Mouse (Mus musculus) forebrain, postnatal 0 days (tissue): Measurements from ENCODE around the gene Gm4881. TPM values are rescaled to one million over a fixed set of nuclear protein-coding genes. Genes with fewer than 3 reads are reported as not detected.

Source experiments
- ATAC-seq: fragments of 200-750 bp; cut with Nextera tagmentation; 2 replicates; pipeline ENCODE4 v1.8.0; 2017; ENCODE audit warnings: mild to moderate bottlenecking, moderate library complexity
- DNase-seq: peaks from one replicate; pipeline ENCODE4 v3.0.0-alpha.2; 2015
- H3K27ac ChIP-seq: fragments of 300-500 bp; sonication (generic); 2 replicates; pipeline ENCODE4 v1.5.1; 2014; ENCODE audit warnings: low read depth, mild to moderate bottlenecking, antibody characterized with exemption, low read length, moderate library complexity, mixed read lengths
- H3K27me3 ChIP-seq: fragments of 300-500 bp; sonication (generic); 2 replicates; pipeline ENCODE4 v1.6.1; 2014; ENCODE audit warnings: mild to moderate bottlenecking, low read length, mixed read lengths; ENCODE audit not compliant: insufficient read depth
- H3K36me3 ChIP-seq: fragments of 300-500 bp; sonication (generic); 2 replicates; pipeline ENCODE4 v1.6.1; 2014; ENCODE audit warnings: mild to moderate bottlenecking, moderate library complexity; ENCODE audit not compliant: insufficient read depth
- H3K4me1 ChIP-seq: fragments of 300-500 bp; sonication (generic); 2 replicates; pipeline ENCODE4 v1.6.1; 2014; ENCODE audit warnings: antibody characterized with exemption; ENCODE audit not compliant: insufficient read depth
- H3K4me2 ChIP-seq: fragments of 300-500 bp; sonication (generic); 2 replicates; pipeline ENCODE4 v1.6.1; 2014; ENCODE audit warnings: low read depth, mild to moderate bottlenecking, moderate library complexity
- H3K4me3 ChIP-seq: fragments of 300-500 bp; sonication (generic); 2 replicates; pipeline ENCODE4 v1.5.1; 2014; ENCODE audit warnings: low read depth, low read length, mixed read lengths
- H3K9ac ChIP-seq: fragments of 300-500 bp; sonication (generic); 2 replicates; pipeline ENCODE4 v1.6.1; 2014; ENCODE audit warnings: mild to moderate bottlenecking
- H3K9me3 ChIP-seq: fragments of 300-500 bp; sonication (generic); 2 replicates; pipeline ENCODE4 v1.6.1; 2016; ENCODE audit warnings: low read length
- CTCF ChIP-seq: sonication (generic); IDR thresholded peaks from 2 replicates; pipeline ENCODE4 v1.5.1; 2016; ENCODE audit warnings: antibody characterized with exemption, control low read depth, low read depth
- WGBS: fragments of 180-500 bp; shearing (Covaris S2); extraction: QIAGEN DNeasy Blood & Tissue Kit; methylation state at CpG from one replicate; pipeline ENCODE4 v1.1.7; 2014; 5-methylcytosine and 5-hydroxymethylcytosine counted together
- polyA plus RNA-seq: library from polyadenylated mRNA; unstranded; fragments of >200 nt; fragmentation: Nextera tagmentation; extraction: Ambion mirVana; gene quantifications from 2 replicates; pipeline ENCODE4 v1.2.1, GENCODE M21; 2015
- total RNA-seq: library from RNA; depleted of rRNA; stranded (reverse); fragments of >200 nt; gene quantifications from 2 replicates; pipeline ENCODE4 v1.2.3, GENCODE M21; 2014

Gm4881 gene
- total and polyA plus RNA-seq, 2 experiments from 2014 or later = 0.97 to 2.1 TPM

DNA sequence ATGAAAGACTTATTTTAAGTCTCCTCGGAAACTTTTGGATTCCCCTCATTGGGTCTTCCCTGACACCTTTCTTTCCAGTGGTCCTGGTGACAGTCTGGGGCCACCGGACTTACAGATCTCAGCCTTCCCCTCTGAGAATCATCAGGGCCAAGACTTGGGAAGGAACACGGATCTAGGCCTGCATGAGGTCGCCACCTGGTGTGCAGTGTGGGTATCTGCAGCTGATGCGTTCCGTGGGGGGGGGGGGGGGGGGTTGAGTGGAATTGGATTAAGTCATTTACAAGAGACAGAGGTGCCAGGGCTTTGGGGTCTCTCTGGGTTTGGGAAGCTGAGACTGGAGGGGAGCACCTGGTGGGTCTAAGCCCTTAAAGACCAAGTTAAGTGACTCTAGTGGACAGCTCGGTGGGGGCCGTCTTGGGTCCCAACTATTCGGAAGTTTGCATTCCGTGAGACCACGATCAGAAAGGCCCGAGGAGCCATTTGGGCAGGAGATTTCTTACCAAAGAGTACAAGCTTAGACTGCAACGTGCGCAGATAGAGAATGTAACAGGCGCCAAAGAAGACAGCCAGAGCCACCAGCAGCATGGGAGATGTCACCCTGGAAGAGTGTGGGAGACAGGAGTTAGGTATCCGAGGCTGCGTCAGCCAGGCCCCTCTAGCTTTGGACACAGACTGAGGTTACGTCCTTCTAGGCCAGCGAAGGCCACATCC, 27.1 kb upstream of the Gm4881 start:
- H3K27me3 ChIP-seq = no peaks in the 10 kb centered on the region
- 0 out of 2 replicates have a peak, but pooled peaks cover 4% of the 10 kb centered on the region for H3K4me1 ChIP-seq
- WGBS = 10% methylated on average over 19 of the region's 19 CpGs
- DNase-seq = peak; percentile 72
- peak overlapping the region; percentile 86 for H3K4me2 ChIP-seq
- peak overlapping the region; percentile 87 for H3K9ac ChIP-seq
- no peaks in the 10 kb centered on the region for H3K9me3 ChIP-seq
- H3K36me3 ChIP-seq = peaks cover 8% of the 10 kb centered on the region
- H3K4me3 ChIP-seq = peak overlapping the region; percentile 76
- peak; percentile 14 for ATAC-seq
- peak overlapping the region; percentile 87 for H3K27ac ChIP-seq
- TF ChIP-seq CTCF = peak; percentile 77

DNA sequence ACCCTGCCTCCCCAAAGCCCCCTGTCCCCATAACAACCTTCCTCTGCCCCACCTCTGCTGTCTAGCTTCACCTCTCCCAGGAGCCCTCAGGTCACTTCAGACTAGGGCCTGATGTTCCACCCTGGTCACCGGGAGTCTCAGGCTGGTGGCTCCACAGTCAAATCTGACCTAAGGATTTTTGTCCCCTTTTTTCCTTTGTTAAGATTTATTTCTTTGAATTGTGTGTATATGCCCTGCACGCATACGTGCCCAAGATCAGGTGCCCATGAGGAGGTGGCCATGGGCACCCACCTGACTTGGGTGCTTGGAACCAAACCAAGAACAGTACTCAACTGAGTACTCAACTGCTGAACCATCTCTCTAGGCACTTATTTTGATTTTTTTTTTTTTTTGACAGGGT, 26.0 kb upstream of the Gm4881 start:
- Histone ChIP-seq H3K4me3 (no peak overlapping the region), H3K4me2 (no peak overlapping the region), H3K4me1 (0 out of 2 replicates have a peak, but pooled peaks cover 4% of the 10 kb centered on the region), H3K36me3 (peaks cover 8% of the 10 kb centered on the region), H3K27ac (no peak overlapping the region), H3K9ac (no peak overlapping the region), H3K9me3 (no peaks in the 10 kb centered on the region), H3K27me3 (no peaks in the 10 kb centered on the region)
- WGBS = 97% methylated on average over 3 of the region's 3 CpGs
- ATAC-seq (no peak), DNase-seq (no peak)
- TF ChIP-seq CTCF = no peak

DNA sequence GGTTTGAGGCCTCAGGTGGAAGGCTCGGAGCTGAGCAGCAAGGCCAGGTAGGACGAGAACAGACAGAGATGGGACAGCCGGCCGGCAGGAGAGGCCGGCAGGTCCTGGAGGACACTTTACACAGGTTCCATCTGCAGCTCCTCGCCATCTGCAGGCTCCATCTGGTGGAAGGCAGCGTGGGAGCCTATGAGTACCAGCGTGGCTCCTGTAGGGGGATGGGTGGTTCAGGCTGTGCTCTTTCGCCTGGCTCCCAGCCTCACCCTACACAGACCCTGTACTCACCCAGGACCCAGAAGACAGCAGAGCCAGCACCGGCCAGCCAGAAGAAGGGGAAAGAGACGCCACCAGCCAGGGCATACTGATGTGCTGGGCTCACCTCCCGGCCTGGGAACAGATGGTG, 25.5 kb upstream of the Gm4881 start:
- TF ChIP-seq CTCF = no peak
- H3K9me3 ChIP-seq = no peaks in the 10 kb centered on the region
- ATAC-seq = no peak
- DNase-seq = no peak
- no peak overlapping the region for H3K4me2 ChIP-seq
- no peaks in the 10 kb centered on the region for H3K27me3 ChIP-seq
- peaks cover 8% of the 10 kb centered on the region for H3K36me3 ChIP-seq
- 65% methylated on average over 12 of the region's 12 CpGs for WGBS
- no peak overlapping the region; the same call in 1 of the 2 replicates for H3K9ac ChIP-seq
- no peak overlapping the region for H3K4me3 ChIP-seq
- 0 out of 2 replicates have a peak, but pooled peaks cover 4% of the 10 kb centered on the region for H3K4me1 ChIP-seq
- no peak overlapping the region for H3K27ac ChIP-seq

DNA sequence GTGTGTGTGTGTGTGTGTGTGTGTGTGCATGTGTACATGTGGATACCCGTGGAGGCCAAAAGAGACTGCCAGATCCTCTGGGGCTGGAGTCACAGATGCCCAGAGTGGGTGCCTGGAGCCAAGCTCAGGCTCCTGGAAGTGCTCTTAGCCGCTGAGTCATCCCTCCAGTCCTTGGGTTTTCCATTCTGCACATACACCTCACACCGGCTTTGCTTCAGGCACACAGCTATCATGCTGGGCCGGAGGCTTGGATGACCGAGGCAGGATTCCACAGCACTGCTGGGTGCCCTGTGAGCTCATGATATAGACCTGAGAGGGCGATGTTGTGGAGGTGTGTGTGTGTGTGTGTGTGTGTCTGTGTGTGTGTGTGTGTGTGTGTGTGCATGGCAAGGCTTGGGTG, 24.2 kb upstream of the Gm4881 start:
- Histone ChIP-seq H3K27ac (no peak overlapping the region), H3K9ac (no peak overlapping the region), H3K36me3 (peaks cover 8% of the 10 kb centered on the region), H3K4me3 (no peak overlapping the region), H3K4me1 (0 out of 2 replicates have a peak, but pooled peaks cover 4% of the 10 kb centered on the region), H3K9me3 (no peaks in the 10 kb centered on the region), H3K27me3 (no peaks in the 10 kb centered on the region), H3K4me2 (no peak overlapping the region)
- TF ChIP-seq CTCF = no peak
- no peak for DNase-seq
- WGBS = 69% methylated on average over 6 of the region's 6 CpGs
- ATAC-seq = no peak

- ATAC-seq = no peak
- H3K9me3 ChIP-seq = no peaks in the 10 kb centered on the region
- 84% methylated on average over 8 of the region's 8 CpGs for WGBS
Observed at GRCm38 (mm10) chr7:24967966-24968365, 23.7 kb upstream of the Gm4881 start.

DNA sequence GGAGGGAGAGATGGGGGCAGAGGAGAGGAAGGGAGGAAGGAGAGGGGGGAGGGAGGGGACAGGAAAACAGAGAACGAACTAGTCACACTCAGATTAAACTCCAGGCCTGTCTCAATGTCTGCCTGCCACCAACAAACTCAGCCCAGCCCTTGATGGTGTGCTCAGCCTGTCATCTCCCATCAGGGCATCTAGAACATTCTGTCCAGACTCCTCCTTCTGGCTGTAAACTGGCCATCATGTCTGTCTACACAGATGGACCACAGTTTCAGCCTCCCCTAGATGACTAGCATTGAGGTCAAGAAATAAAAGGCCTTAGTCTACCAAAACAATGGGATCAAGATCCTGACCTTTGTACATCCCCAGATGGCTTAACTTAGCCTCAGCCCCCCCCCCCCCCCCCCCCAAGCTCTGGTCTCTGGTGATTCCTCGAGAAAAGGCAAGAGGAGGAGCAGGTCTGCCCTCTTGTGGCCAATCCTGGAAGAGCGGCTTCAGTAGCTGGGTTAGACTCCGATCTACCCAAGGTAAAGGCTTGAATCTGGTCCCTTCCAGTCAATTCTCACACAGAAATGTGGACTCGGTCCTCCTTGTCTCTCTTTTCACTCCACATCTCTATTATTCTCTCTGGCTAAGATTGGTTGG, 20.7 kb upstream of the Gm4881 start:
- ATAC-seq = peak; percentile 66; the same call in 1 of the 2 replicates

More at GRCm38 (mm10) chr7:24967966-24968365, 23.7 kb upstream of the Gm4881 start:
- Histone ChIP-seq H3K4me1 (0 out of 2 replicates have a peak, but pooled peaks cover 4% of the 10 kb centered on the region), H3K9ac (no peak overlapping the region), H3K4me2 (no peak overlapping the region), H3K27ac (no peak overlapping the region), H3K4me3 (no peak overlapping the region), H3K27me3 (no peaks in the 10 kb centered on the region), H3K36me3 (peaks cover 8% of the 10 kb centered on the region)
- no peak for TF ChIP-seq CTCF
- no peak for DNase-seq

GRCm38 (mm10) chr7:24964288-24964687, 20.0 kb upstream of the Gm4881 start:
- ATAC-seq = no peak
- no peak for TF ChIP-seq CTCF
- Histone ChIP-seq H3K27ac (no peak overlapping the region), H3K4me3 (no peak overlapping the region), H3K4me2 (no peak overlapping the region), H3K4me1 (no peaks in the 10 kb centered on the region), H3K27me3 (no peaks in the 10 kb centered on the region), H3K9me3 (no peaks in the 10 kb centered on the region), H3K9ac (no peak overlapping the region), H3K36me3 (peaks cover 3% of the 10 kb centered on the region; the same call in 1 of the 2 replicates)
- DNase-seq = no peak
- 80% methylated on average over 2 of the region's 2 CpGs for WGBS

More for the DNA sequence above, 20.7 kb upstream of the Gm4881 start:
- Histone ChIP-seq H3K9me3 (no peaks in the 10 kb centered on the region), H3K27ac (no peak overlapping the region), H3K4me3 (no peak overlapping the region), H3K27me3 (no peaks in the 10 kb centered on the region), H3K9ac (no peak overlapping the region), H3K4me1 (no peaks in the 10 kb centered on the region), H3K4me2 (no peak overlapping the region), H3K36me3 (peaks cover 8% of the 10 kb centered on the region)
- DNase-seq = peak; percentile 88
- TF ChIP-seq CTCF = peak; percentile 79
- 22% methylated on average over 5 of the region's 5 CpGs for WGBS
